Mouse (Mus musculus) Muller cell, postnatal 12 days (primary cell): ENCODE data around the gene Hs6st2.
A peak's percentile ranks its signal among the peaks of the same experiment; 100 is the strongest.

Experiments used
- DNase-seq: peaks from one replicate; pipeline ENCODE4 v3.0.0-alpha.2; 2015; ENCODE audit errors: inconsistent ontology term

Gene Hs6st2

DNA sequence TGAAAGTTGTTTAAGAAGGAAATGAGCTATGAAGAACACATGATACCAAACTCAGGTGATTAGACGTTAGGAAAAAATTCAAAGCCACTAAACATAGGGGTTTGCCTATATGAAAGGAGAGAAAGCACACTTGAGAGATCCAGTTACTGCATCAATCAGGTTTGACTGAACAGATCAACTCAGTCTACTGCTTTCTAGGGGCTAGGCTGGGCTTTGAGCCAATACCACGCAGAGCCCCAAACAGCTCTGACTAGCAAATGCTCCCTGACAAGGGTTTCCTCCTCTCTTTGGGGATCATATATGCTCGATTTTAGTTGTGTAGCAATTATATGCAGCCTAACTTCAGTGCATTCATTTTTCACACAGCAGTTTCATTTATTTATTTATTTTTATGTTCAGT, 96.2 kb downstream of the Hs6st2 start:
- no peak for DNase-seq

DNA sequence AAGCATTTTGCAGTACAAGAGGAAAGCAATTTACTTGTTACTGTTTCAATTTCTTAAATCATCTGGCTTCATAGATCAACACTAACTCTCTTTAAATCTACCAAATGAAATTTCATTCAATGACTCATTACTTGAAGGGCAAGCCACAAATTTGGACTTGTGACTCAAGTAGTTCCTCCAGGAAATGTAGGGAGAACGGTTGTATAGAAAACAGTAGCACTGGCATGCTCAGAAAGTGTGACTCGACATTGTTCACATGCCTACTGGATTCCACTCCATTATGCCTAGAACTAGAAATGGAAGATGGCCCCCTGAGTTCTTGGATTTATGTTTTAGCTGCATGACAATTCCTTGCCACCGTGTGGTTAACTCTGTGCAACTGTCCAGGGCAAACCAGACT, 100.0 kb downstream of the Hs6st2 start:
- peak; percentile 65 for DNase-seq

DNA sequence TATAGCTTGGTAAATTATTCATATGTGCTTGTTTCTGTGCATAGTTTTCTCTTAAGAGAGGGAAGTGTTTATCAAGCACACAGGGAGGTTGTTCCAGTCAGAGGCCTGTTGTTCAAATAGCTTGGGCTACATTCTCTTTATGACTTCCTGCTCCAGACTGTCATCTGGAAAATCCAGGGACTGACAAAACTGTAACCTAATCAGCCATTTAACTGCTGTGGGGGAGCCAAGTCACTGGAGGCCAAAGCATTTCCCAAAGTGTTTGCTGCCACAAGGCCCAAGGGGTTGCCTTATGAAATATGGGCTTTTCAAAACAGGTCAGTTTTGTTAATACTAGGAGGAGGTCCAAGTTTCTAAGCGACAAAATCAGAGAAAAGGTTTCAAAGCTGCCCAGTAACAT, 119.8 kb downstream of the Hs6st2 start:
- no peak for DNase-seq

DNA sequence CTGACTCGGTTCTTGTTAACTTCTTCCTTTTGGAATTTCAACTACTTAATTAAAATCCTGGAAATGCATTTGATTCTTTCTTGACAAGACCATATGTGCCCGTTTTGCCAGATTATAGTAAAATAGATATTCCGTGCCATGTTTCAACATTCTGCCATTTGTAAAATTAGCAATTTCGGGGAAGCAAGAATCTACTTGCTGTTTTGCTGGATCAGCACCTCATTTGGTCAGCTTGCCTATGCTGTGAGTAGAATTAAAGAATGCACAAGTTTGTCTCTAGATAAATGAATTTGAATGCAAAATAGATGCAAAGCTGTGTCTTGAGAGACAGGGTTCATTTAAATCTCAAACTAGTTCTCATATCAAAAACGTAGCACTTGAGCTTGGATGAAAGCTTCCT, 142.0 kb downstream of the Hs6st2 start:
- DNase-seq = no peak

DNA sequence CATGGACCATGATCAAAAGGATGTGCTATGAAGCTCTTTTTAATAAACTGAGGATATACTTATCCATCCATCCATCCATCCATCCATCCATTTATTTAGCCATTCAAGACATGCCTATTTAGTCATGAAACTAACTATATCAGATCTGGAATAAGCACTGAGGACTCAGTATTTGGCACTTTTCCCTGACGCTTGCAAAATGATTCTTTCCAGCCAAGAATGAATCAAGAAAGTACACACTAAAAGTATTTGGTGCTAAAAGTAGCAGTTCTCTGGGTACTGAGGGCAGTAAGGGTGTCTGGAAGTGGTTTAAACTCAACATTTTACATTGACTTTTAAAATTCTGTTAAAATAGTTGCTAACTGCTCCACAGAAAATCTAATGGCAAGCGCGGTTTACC, 144.6 kb downstream of the Hs6st2 start:
- DNase-seq = no peak

DNA sequence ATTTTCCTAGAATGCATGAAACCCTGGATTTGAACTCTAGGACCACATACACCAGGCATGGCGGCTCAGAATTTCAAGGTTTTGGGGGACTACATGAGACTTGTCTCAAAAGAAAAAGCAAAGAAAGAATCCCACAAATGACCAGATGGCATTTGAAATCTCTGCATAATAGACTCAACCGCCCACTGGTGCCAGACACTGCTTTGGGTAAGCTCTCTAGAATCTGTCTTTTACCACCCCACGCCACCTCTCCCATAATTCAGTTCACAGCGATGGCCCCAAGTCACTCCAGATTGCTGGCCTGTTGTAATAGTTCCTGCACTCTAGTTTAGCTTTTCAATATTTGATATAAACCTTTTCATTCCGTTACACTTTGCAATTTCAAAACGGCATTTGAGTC, 146.4 kb downstream of the Hs6st2 start:
- no peak for DNase-seq

DNA sequence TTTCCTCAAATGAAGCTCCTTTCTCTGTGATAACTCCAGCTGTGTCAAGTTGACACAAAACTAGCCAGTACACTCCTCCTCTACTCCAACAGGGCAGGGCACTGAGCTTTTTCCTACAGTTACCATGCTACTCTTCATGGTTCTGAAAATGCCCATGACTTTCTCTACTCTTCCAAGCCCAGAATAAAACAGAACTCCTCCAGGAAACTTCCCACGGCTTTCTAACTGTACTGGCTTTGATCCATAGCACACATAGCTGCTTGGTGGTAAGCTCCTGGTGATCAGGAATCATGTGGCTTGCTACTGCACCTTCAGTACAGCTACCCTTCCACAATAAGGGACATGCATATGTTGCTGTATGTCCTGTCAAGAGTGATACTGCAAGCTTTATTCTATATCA, 150.5 kb downstream of the Hs6st2 start:
- no peak for DNase-seq

DNA sequence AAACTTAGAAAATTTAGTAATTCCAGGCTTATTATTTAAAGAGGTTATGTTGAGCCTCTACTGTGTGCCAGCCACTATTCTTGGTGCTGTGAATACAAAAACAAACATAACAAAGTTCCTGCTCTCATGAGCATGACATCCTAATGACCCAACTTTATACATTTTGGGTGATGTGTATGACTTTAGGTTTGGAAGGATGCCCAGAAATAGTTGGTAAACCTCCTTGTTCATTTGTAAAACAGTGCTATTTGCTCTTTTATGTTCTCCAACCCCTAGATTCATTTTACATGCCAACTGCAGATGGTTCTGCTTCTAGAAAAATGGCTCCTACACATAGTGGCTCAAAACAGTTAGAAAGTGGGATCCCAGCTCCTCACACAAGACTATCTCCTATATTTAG, 153.1 kb downstream of the Hs6st2 start:
- peak; percentile 31 for DNase-seq

DNA sequence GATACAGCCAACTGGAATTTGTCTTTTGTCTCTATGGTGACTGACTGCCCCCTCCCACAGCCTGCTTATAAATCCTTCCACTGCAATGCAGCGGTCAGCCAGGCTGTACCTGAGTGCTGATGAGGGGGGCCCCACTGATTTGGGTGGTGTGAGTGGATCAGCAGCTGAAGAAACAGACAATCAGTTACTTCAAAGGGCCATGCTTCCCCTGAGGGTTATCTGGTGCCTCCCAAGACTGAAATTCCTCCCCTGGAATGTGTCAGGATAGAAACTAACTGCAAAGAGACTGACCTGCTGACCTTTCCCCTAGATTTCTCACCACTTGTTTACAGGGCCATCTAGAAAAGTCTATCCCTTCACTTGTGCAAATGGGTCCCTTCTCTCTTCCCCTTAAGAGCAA, 166.8 kb downstream of the Hs6st2 start:
- DNase-seq = peak; percentile 11

DNA sequence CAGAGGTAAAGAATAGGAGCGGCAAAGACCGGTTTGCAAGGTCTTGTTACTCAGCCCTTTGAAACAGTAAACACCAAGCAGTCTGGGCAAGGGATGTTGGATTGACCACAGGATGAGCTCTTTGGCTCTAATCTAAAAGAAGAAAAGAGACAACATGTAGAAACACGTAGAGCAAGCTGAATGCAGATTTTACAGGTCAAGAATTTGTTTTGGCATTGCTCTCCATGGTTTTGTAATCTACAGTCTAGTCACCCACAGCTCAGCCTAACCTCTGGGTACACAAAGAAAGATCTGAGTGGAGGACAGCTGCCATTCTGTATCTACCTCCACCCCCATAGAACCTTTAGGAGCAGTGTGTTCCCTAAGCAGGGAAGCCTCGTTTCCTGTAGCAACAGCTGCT, 175.1 kb downstream of the Hs6st2 start:
- DNase-seq = peak; percentile 26

DNA sequence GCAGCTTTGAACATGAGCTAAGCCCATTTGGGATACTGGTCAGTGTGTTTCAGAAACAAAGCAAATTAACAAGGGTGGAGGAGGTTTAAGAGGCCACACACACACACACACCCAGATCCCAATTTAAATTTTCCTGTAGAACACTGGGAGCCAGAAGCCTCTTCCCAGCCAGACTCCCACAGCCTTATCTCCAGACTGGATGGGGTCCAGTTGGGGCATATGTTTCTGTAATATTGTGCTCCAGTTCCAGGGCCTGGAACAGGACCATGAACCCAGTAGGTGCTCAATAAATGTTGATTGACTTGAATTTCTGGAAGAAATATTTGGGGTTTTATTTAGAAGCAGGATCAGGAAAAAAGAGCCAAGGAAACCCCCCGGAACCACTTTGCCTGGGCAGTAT, 176.0 kb downstream of the Hs6st2 start:
- DNase-seq = no peak

DNA sequence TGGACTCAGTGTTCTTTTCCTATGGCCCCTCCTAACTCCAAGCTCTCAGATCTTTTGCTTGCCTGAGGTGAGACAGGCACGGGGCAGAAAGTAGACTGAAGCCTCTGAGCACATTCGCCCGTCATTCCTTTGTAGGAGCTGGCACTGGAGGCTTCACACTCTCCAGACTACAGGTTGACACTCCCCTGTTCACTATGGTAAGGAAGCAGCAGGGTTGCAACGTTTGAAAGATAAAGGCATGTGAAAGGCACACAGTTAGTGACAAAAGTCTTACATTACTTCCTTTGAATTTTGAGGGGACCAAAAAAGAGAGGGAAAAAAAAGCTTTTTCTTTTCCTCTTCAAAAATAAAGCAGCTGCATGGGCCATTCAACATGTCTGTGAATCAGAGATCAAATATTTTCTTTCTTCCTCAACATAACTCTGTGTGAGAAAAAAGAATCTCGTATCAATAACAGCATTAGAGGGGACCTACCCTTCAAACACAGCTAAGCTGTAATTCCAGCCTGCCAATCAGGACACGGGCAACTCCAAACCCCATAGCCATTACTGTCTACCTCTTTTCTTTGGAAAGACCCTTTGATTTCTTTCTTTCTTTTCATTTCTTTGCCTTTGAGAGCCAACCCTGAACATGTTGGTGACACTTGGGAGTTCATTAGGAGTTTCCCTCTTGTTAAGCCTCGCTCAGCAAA, 177.7 kb downstream of the Hs6st2 start:
- DNase-seq = no peak

DNA sequence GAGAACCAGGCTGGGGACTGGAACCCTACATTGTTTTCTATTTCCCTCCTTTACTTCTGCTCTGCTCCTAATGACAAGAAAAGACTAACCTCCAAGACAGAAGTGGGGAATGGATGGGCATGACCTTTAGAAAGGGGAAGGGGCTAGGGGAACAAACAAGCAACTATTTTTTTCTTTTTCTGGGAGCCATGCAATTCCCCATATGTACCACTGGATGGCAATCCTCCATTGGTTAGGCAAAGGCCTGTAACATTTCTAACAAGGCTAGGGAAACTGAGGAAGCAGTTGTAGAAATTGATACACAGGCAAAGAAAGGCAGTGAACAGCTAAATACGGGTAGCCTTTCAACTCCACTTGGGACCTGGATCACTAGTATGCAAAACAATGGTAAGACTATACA, 183.8 kb downstream of the Hs6st2 start:
- no peak for DNase-seq

DNA sequence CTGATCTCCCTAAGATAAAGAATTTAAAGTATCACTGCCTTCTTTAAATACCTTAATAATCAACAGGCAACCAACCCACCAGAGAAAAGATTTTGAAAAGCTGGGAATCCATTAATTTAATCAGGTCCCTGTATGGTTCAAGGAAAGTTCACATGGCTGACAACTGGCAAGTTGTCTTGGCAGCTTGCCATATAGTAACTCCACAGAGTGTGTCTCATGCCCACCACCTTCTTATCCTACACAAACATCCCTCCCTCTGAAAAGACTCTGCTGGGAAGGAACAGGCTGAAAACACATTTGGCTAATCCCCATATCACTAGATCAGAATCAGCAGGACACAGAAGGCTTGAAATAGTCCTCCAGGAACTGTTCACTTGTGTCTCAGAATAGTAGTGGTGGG, 193.3 kb downstream of the Hs6st2 start:
- no peak for DNase-seq

DNA sequence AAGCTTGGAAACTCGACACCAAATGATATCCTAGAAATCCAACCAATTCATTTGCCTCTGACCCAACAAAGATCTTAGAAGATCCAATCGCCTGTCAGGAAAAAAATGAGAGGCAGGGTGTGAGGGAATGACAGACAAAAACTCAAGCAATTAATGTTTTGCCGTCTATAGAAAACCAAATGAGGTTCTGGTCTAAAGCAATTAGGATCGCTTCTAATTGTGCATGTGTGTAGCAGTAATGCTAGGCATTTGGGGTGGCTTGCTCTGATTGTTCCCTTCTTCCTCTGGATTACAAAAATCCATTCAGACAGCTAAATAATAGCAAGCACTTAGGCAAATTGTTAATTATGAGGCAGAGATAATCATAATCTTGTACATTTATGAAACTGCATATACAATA, 212.2 kb downstream of the Hs6st2 start:
- peak; percentile 63 for DNase-seq

DNA sequence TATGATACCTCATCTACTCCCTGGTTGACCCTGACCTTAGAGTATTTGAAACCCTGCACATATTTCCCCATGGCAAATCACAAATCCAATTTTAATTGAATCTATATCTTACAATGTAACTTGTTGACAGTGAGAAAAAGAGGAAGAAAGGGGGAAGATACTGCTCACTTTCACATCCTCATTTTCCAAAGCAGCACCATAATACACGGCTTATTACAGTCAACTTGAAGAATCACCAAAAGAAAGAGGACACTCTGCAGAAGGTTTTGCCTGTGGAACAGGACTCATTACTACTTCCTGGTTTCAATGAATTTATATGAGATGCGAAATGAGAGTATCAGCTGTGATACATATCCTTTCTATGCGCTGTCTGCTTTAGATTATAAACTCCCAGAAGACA, 220.2 kb downstream of the Hs6st2 start:
- DNase-seq = no peak

DNA sequence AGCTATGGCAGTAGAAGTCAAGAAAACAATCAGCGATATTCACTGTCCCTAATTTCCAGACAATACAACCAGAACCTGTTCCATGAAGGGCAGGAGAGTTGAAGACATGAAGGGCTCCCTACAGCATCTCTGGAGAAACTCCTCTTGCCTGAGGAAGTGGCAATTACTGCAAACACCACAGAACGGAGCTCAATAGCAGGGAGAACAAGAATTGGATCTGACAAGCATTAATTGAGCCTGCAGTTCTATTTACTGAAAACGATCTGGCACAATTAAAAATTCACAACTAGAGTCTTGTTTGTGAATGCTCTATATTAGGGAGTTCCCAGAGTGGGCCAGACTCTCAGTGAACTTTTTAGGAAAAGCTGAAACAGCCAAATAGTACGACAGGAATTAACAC, 238.3 kb downstream of the Hs6st2 start:
- DNase-seq = peak; percentile 47

DNA sequence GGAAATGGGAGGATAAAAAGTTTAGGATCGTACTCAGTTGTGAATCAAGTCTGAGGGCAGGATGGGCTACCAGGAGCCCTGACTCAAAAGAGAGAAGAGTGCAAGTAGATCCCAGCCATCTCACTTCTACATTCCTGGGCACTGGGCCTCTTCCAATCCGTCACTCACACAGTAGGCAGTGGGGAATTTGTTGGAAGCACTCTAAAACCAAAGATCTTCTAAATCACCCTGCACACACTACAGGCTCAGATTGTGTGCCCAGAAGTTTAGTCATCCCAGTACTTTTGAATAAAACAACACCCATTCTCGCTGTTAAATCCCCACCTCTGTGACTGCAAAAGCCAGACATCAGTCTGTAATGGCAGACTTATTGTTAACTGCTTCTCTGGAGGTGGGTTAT, 249.9 kb downstream of the Hs6st2 start:
- DNase-seq = peak; percentile 77

DNA sequence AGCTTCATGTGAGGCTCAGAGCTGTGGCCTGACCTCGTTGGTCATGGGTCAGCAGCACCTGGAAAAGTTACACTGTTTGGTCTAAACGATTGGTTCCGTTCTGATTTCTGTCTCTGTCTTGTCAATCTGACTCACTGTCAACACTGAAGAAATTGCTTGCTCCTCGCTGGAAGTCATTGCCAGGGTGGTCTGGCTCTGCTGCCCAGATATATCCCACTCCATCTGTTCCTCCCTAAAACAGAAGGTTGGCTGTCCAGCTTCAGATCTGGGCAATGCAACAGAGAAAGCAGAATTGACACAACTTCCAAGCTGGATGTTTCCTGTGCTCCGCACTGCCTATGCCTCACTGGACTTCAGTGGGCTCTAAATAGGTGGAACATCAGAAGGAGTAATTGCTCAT, 256.6 kb downstream of the Hs6st2 start:
- no peak for DNase-seq

DNA sequence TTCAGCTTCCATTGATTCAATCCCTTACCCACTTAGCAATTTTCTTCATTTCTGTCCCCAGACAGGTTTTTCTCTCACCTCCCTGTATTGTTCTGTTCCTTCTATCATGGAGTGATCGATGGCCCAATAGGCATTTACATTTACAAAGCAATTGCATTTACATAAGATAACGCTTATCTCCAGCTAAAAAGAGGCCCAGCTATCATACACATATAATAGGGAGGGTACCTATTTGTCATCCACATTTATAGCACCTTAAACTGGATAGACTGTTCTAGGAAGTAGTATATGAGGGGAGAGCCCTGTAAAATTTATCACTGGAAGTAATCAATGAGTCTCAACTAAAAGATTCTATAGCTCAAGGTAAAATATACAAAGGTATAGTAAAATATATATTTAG, 271.4 kb downstream of the Hs6st2 start:
- no peak for DNase-seq

DNA sequence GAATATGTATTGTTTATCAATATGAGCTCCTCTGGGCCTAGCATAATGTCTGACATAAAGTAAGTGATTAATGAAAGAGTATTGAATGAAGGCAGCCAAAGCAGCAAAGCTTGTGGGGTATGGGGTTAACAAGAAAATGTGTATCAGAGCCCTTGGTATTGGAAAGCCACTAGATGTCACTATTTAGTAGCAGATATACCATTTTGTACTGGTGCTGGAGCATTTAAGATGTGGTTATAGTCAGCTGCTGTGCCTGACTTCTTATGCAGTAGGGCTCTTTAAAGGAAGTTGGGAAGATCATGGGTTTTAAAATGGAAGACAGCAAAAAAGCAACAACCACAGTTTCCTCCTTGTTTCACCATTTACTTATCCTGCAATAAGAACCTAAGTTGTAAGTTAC, 284.2 kb downstream of the Hs6st2 start:
- DNase-seq = peak; percentile 36

DNA sequence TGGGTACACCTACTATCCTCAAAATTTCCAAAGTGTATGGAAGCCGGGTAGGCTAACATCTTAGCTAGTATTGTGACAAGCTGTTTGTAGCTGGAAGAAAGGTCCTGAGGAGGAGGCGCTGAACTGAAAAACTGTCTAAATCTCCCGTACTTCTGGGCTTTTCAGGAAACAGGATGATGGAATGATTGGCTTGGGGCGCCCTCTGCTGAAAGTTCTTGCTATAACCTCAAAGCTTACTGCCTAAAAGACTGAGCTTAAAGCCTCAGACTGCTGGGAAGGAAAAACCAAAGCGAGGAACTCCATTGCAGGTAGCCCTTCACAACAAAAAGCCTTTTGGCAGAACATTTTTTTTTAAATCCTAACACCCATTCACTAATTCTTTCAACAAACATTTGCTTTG, 307.0 kb downstream of the Hs6st2 start:
- peak; percentile 29 for DNase-seq

DNA sequence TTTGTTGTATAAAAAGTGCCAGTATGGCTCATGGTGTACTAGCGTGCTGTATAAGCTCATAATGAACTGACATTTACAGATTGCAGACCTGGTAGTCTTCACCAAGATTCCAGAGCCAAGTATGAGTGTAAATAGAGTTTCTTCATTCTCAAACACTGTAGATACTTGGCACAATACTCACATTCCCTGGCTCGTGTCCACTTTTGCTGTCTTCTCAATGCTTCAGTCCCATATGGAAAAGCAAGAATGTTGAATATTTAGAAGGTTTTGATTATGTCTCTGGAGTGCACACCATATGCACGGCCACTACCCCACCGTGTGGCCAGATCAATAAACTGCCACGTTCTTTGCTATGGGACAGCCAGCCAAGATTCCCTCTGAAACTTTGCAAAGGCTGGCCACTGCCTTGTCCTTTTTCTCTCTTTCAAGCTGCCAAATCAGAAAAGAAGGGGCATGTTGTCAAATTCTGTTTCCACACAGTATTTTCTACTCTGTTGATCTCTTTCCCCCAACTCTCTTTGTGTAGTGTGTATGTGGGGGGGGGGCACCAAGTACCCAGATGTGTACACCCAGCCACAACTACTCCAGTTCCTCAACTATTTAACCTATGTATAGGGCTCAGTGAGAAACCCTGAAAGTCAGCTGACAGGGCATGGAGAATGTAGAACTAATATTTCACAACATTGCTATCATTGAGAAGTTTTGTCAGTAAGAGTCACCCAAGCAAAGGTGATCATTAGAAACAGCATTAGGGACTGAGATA, 309.0 kb downstream of the Hs6st2 start:
- DNase-seq = peak; percentile 60

DNA sequence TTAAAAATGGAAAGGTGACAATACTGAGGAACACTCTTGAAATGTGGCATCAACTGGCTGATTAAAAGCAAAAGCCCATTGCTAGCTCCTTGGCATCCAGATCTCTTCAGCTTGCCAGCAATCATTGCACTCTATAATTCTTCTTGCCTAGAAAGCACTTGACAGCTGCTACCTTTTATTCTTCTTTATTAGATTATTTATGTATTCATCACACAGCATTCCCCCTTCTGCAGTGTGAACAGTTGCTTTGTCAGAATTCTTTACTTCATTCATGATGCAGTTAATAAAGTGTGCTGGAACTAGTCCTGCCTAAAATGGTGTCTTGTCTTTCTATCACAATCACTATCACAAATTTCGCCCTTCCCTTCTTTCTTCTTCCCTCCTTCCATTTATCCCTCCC, 332.0 kb downstream of the Hs6st2 start:
- DNase-seq = no peak
